Mouse (Mus musculus) liver, adult 2 months (tissue): Measurements from ENCODE around the gene P4ha1. TPM values are rescaled to one million over a fixed set of nuclear protein-coding genes. Genes with fewer than 3 reads are reported as not detected.

Experiments
- DNase-seq: peaks from one replicate; pipeline ENCODE4 v3.0.0-alpha.2; 2011; ENCODE audit warnings: low read depth, low spot score; ENCODE audit errors: extremely low read depth
- H3K27ac ChIP-seq: fragments of 200-500 bp; replicated peaks from 2 replicates; pipeline ENCODE4 v1.5.1; 2012; ENCODE audit warnings: low read depth, mild to moderate bottlenecking, control low read depth, inconsistent platforms, low read length; ENCODE audit not compliant: insufficient read depth
- H3K27me3 ChIP-seq: fragments of 200-500 bp; 2 replicates; pipeline ENCODE4 v1.6.1; 2012; ENCODE audit warnings: mild to moderate bottlenecking, moderate library complexity, low read length, inconsistent platforms; ENCODE audit not compliant: control insufficient read depth, insufficient read depth
- H3K36me3 ChIP-seq: fragments of 200-500 bp; 2 replicates; pipeline ENCODE4 v1.6.1; 2012; ENCODE audit warnings: low read length, inconsistent platforms; ENCODE audit not compliant: control insufficient read depth, insufficient read depth
- H3K4me1 ChIP-seq: fragments of 200-500 bp; 2 replicates; pipeline ENCODE4 v1.6.1; 2011; ENCODE audit warnings: low read length; ENCODE audit not compliant: control insufficient read depth, insufficient read depth
- H3K4me3 ChIP-seq: fragments of 200-500 bp; 2 replicates; pipeline ENCODE4 v1.5.1; 2011; ENCODE audit warnings: low read depth, mild to moderate bottlenecking, control low read depth, low read length, moderate library complexity; ENCODE audit not compliant: insufficient read depth
- H3K79me2 ChIP-seq: fragments of 200-500 bp; 2 replicates; pipeline ENCODE4 v1.6.1; 2012; ENCODE audit warnings: inconsistent platforms, mild to moderate bottlenecking, low read length, moderate library complexity; ENCODE audit not compliant: control insufficient read depth, insufficient read depth
- H3K9ac ChIP-seq: fragments of 200-500 bp; 2 replicates; pipeline ENCODE4 v1.6.1; 2012; ENCODE audit warnings: low read depth, mild to moderate bottlenecking, control low read depth, inconsistent platforms, low read length
- CTCF ChIP-seq: fragments of 200-500 bp; IDR thresholded peaks from 2 replicates; pipeline ENCODE4 v1.5.1; 2011; ENCODE audit warnings: low read depth, low read length, control low read depth
- POLR2A ChIP-seq: fragments of 200-500 bp; IDR thresholded peaks from 2 replicates; pipeline ENCODE4 v1.6.1; 2011; ENCODE audit warnings: low read length, control low read depth; ENCODE audit not compliant: insufficient read depth; ENCODE audit errors: extremely low read depth
- WGBS: fragments of 180-500 bp; shearing (Covaris S2); methylation state at CpG from one replicate; pipeline ENCODE4 v1.1.7; 2018; 5-methylcytosine and 5-hydroxymethylcytosine counted together
- polyA plus RNA-seq: library from polyadenylated mRNA; depleted of rRNA; stranded (reverse); fragments of >200 nt; gene quantifications from 2 replicates; pipeline ENCODE4 v1.2.3, GENCODE M21; 2012; rRNA removed
- total RNA-seq: library from RNA; depleted of rRNA; stranded (reverse); fragments of >200 nt; gene quantifications from 2 replicates; pipeline ENCODE4 v1.2.3, GENCODE M21; 2014; rRNA removed

Gene P4ha1
- total and polyA plus RNA-seq, 2 experiments, result 4.7 to 6.4 TPM

DNA sequence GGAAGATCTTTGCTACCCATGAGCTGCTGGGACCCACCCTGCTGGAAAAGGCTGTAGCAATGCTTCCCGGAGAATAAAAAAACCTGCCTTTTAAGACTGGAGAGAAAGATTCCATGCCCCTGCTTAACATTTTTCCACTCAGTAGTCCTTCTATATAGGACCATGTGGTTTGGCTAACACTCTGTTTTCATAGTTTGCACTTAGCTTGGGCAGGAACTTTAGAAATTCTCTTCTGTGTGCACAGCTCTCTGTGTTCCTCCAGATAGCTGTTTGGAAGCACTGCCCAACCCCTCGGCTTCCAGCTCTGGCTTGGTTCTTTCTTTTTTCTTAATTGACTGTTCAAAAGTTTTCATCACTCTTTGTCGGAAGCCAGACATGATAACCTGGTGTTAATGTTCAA lies 93.5 kb downstream of the P4ha1 start:
- Histone ChIP-seq H3K79me2 (no peaks in the 10 kb centered on the region; the same call in 1 of the 2 replicates), H3K36me3 (peaks cover 28% of the 10 kb centered on the region), H3K27ac (no peak overlapping the region), H3K4me1 (no peaks in the 10 kb centered on the region), H3K9ac (no peak overlapping the region), H3K4me3 (no peak overlapping the region), H3K27me3 (no peaks in the 10 kb centered on the region)
- WGBS, result 63% methylated on average over 3 of the region's 3 CpGs
- TF ChIP-seq POLR2A (no peak), CTCF (no peak)
- DNase-seq, result no peak

DNA sequence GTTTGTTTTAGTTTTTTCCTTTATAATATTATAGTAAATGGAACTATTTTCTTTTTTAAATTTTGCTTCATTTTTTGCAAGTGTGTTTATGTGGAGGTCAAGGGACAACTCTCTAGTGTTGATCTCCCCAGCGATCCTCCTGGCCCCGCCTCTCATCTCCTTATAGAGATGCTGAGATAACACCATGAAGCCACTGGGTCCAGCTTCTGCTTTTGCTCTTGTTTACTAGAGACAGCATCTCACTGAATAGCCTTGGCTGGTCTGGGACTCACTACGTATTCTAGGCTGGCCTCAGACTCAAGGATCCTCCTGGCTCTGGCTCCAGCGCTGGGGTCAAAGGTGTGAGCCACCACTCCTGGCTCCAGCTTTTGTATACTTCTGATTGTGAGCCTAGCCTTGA lies 96.4 kb downstream of the P4ha1 start:
- no peaks in the 10 kb centered on the region; the same call in 1 of the 2 replicates for H3K79me2 ChIP-seq
- H3K9ac ChIP-seq, result no peak overlapping the region
- H3K4me3 ChIP-seq, result no peak overlapping the region
- H3K27me3 ChIP-seq, result no peaks in the 10 kb centered on the region
- H3K4me1 ChIP-seq, result no peaks in the 10 kb centered on the region
- peaks cover 36% of the 10 kb centered on the region for H3K36me3 ChIP-seq
- H3K27ac ChIP-seq, result no peak overlapping the region
- 84% methylated on average over 4 of the region's 4 CpGs for WGBS
- no peak for TF ChIP-seq CTCF
- TF ChIP-seq POLR2A, result no peak
- DNase-seq, result no peak

Other genes starting within 250 kb of the P4ha1 start
- gene Sept10, start 101.4 kb upstream of the P4ha1 start, total RNA-seq, result 16.0 and 18.7 TPM in 2 replicates
- 5.2 and 6.7 TPM in 2 replicates for gene Sept10, start 101.4 kb upstream of the P4ha1 start, polyA plus RNA-seq
- gene Sowahc, start 101.3 kb upstream of the P4ha1 start, total RNA-seq, result 4.9 and 5.2 TPM in 2 replicates
- gene Sowahc, start 101.3 kb upstream of the P4ha1 start, polyA plus RNA-seq, result 1.2 TPM in 2 replicates
- gene Gm10273, start 72.3 kb downstream of the P4ha1 start, total RNA-seq, result 3.2 and 7.0 TPM in 2 replicates
- gene Gm10273, start 72.3 kb downstream of the P4ha1 start, polyA plus RNA-seq, result 3.8 and 5.5 TPM in 2 replicates
- gene Pla2g12b, start 80.4 kb downstream of the P4ha1 start, total RNA-seq, result 58.5 and 63.4 TPM in 2 replicates
- 66.6 and 69.9 TPM in 2 replicates for gene Pla2g12b, start 80.4 kb downstream of the P4ha1 start, polyA plus RNA-seq
- gene Oit3, start 118.5 kb downstream of the P4ha1 start, total RNA-seq, result 30.1 and 32.8 TPM in 2 replicates
- 20.3 and 26.1 TPM in 2 replicates for gene Oit3, start 118.5 kb downstream of the P4ha1 start, polyA plus RNA-seq